Mouse (Mus musculus) bone marrow, adult 2 months (tissue): ENCODE measurements around the gene Spef1. TPM values are rescaled to one million over a fixed set of nuclear protein-coding genes. Genes with fewer than 3 reads are reported as not detected.

Source experiments
- H3K27ac ChIP-seq: fragments of 200-500 bp; 2 replicates; pipeline ENCODE4 v1.5.1; 2012; ENCODE audit warnings: low read depth, mild to moderate bottlenecking, control low read depth, inconsistent platforms, low read length; ENCODE audit not compliant: control insufficient read depth, poor library complexity, insufficient read depth
- H3K4me1 ChIP-seq: fragments of 200-500 bp; 2 replicates; pipeline ENCODE4 v1.6.1; 2011; ENCODE audit warnings: low read length; ENCODE audit not compliant: control insufficient read depth, insufficient read depth
- H3K4me3 ChIP-seq: fragments of 200-500 bp; replicated peaks from 2 replicates; pipeline ENCODE3; 2011; ENCODE audit warnings: mild to moderate bottlenecking, low read depth, low read length, control low read depth; ENCODE audit not compliant: control insufficient read depth
- CTCF ChIP-seq: fragments of 200-500 bp; IDR thresholded peaks from 2 replicates; pipeline ENCODE4 v1.5.1; 2011; ENCODE audit warnings: low read length, control low read depth; ENCODE audit not compliant: control insufficient read depth, insufficient read depth
- POLR2A ChIP-seq: fragments of 200-500 bp; IDR thresholded peaks from 2 replicates; pipeline ENCODE4 v1.6.1; 2011; ENCODE audit warnings: low read depth, mild to moderate bottlenecking, control low read depth, low read length, borderline replicate concordance; ENCODE audit not compliant: control insufficient read depth
- WGBS: fragments of 180-500 bp; shearing (Covaris S2); methylation state at CpG from one replicate; pipeline ENCODE4 v1.1.7; 2018; 5-methylcytosine and 5-hydroxymethylcytosine counted together
- polyA plus RNA-seq: library from polyadenylated mRNA; stranded (reverse); fragments of >200 nt; gene quantifications from 2 replicates; pipeline ENCODE4 v1.2.4, GENCODE M21; 2011; ENCODE audit warnings: low replicate concordance; ENCODE audit not compliant: missing spikeins, insufficient read depth, insufficient read length

Spef1 gene
- polyA plus RNA-seq, 1 experiment: 12.5 TPM

GRCm38 (mm10) chr2:131139886-131140532 is 47.1 kb downstream of the Spef1 start:
- no peak overlapping the region for H3K27ac ChIP-seq

GRCm38 (mm10) chr2:131139287-131139686 is 47.8 kb downstream of the Spef1 start:
- Histone ChIP-seq H3K4me1 (peaks cover 5% of the 10 kb centered on the region; the same call in 1 of the 2 replicates), H3K4me3 (no peak overlapping the region), H3K27ac (no peak overlapping the region)
- WGBS: 85% methylated on average over 5 of the region's 5 CpGs
- no peak for TF ChIP-seq POLR2A
- no peak for TF ChIP-seq CTCF

More at GRCm38 (mm10) chr2:131139886-131140532, 47.1 kb downstream of the Spef1 start:
- TF ChIP-seq CTCF (no peak), POLR2A (no peak)
- H3K4me3 ChIP-seq: no peak overlapping the region
- 82% methylated on average over 5 of the region's 5 CpGs for WGBS
- H3K4me1 ChIP-seq: peaks cover 4% of the 10 kb centered on the region; the same call in 1 of the 2 replicates

GRCm38 (mm10) chr2:131138760-131139159 is 48.3 kb downstream of the Spef1 start:
- Histone ChIP-seq H3K4me3 (no peak overlapping the region), H3K4me1 (peaks cover 5% of the 10 kb centered on the region; the same call in 1 of the 2 replicates), H3K27ac (no peak overlapping the region)
- no peak for TF ChIP-seq POLR2A
- no peak for TF ChIP-seq CTCF
- 88% methylated on average over 7 of the region's 7 CpGs for WGBS

- 79% methylated on average over 4 of the region's 4 CpGs for WGBS
- Histone ChIP-seq H3K4me1 (peaks cover 5% of the 10 kb centered on the region; the same call in 1 of the 2 replicates), H3K4me3 (no peak overlapping the region), H3K27ac (no peak overlapping the region)
- no peak for TF ChIP-seq POLR2A
- no peak for TF ChIP-seq CTCF
These were observed 48.8 kb downstream of the Spef1 start for GRCm38 (mm10) chr2:131138296-131138695.

- Histone ChIP-seq H3K27ac (peak overlapping the region; percentile 82), H3K4me3 (no peak overlapping the region), H3K4me1 (peaks cover 5% of the 10 kb centered on the region; the same call in 1 of the 2 replicates)
- TF ChIP-seq CTCF: no peak
- TF ChIP-seq POLR2A: peak; percentile 31; the same call in 1 of the 2 replicates
- WGBS: 64% methylated on average over 11 of the region's 11 CpGs
These were observed 51.5 kb downstream of the Spef1 start for GRCm38 (mm10) chr2:131135521-131136139.

- H3K4me1 ChIP-seq: peaks cover 5% of the 10 kb centered on the region; the same call in 1 of the 2 replicates
- WGBS: 86% methylated on average over 8 of the region's 8 CpGs
- no peak overlapping the region for H3K4me3 ChIP-seq
- TF ChIP-seq CTCF (no peak), POLR2A (no peak)
- H3K27ac ChIP-seq: peak overlapping the region; percentile 82
These were observed 52.2 kb downstream of the Spef1 start for GRCm38 (mm10) chr2:131134826-131135400.

- H3K27ac ChIP-seq: peak overlapping the region; percentile 17; the same call in 1 of the 2 replicates
- TF ChIP-seq POLR2A (no peak), CTCF (no peak)
- no peak overlapping the region for H3K4me3 ChIP-seq
- peaks cover 5% of the 10 kb centered on the region; the same call in 1 of the 2 replicates for H3K4me1 ChIP-seq
- 10% methylated on average over 1 of the region's 1 CpGs for WGBS
These were observed 52.7 kb downstream of the Spef1 start for GRCm38 (mm10) chr2:131134381-131134780.

GRCm38 (mm10) chr2:131132930-131133547 is 54.0 kb downstream of the Spef1 start, which contains the start of gene Gm11037:
Gene Gm11037 (plus strand): TSS chr2:131133497.
- WGBS: 85% methylated on average over 9 of the region's 9 CpGs
- H3K27ac ChIP-seq: no peak within 1 kb of the TSS; the same call in 1 of the 2 replicates

More at GRCm38 (mm10) chr2:131132930-131133547, 54.0 kb downstream of the Spef1 start, which contains the start of gene Gm11037:
- no peak within 1 kb of the TSS for H3K4me3 ChIP-seq
- TF ChIP-seq POLR2A (no peak), CTCF (no peak)
- peaks cover 7% of the 10 kb centered on the region; the same call in 1 of the 2 replicates for H3K4me1 ChIP-seq
